Mouse (Mus musculus) midbrain, embryonic 14.5 days (tissue): ENCODE data around the gene Grb10. TPM values are rescaled to one million over a fixed set of nuclear protein-coding genes. Genes with fewer than 3 reads are reported as not detected.

Source experiments
- ATAC-seq: fragments of 200-750 bp; cut with Nextera tagmentation; 2 replicates; pipeline ENCODE4 v1.8.0; 2017; ENCODE audit warnings: moderate number of reproducible peaks, moderate library complexity; ENCODE audit not compliant: low FRiP score, low TSS enrichment
- DNase-seq: peaks from one replicate; pipeline ENCODE4 v3.0.0-alpha.2; 2015
- H3K27ac ChIP-seq: fragments of 300-500 bp; sonication (generic); replicated peaks from 2 replicates; pipeline ENCODE4 v1.5.1; 2014; ENCODE audit warnings: mild to moderate bottlenecking, low read depth, low read length, moderate library complexity
- H3K27me3 ChIP-seq: fragments of 300-500 bp; sonication (generic); 2 replicates; pipeline ENCODE4 v1.6.1; 2014; ENCODE audit warnings: low read length, control low read depth, mixed read lengths; ENCODE audit not compliant: control insufficient read depth, insufficient read depth
- H3K36me3 ChIP-seq: fragments of 300-500 bp; sonication (generic); 2 replicates; pipeline ENCODE4 v1.6.1; 2014; ENCODE audit warnings: low read length, control low read depth; ENCODE audit not compliant: control insufficient read depth, insufficient read depth
- H3K4me1 ChIP-seq: fragments of 300-500 bp; sonication (generic); 2 replicates; pipeline ENCODE4 v1.6.1; 2014; ENCODE audit warnings: mild to moderate bottlenecking, antibody characterized with exemption, low read length, control low read depth; ENCODE audit not compliant: control insufficient read depth, insufficient read depth
- H3K4me2 ChIP-seq: fragments of 300-500 bp; sonication (generic); 2 replicates; pipeline ENCODE4 v1.6.1; 2014; ENCODE audit warnings: mild to moderate bottlenecking, low read length, moderate library complexity
- H3K4me3 ChIP-seq: fragments of 300-500 bp; sonication (generic); replicated peaks from 2 replicates; pipeline ENCODE4 v1.5.1; 2014; ENCODE audit warnings: low read depth, low read length
- H3K9ac ChIP-seq: fragments of 300-500 bp; sonication (generic); replicated peaks from 2 replicates; pipeline ENCODE4 v1.6.1; 2014; ENCODE audit warnings: mild to moderate bottlenecking, low read length, moderate library complexity
- H3K9me3 ChIP-seq: fragments of 300-500 bp; sonication (generic); 2 replicates; pipeline ENCODE4 v1.6.1; 2016; ENCODE audit warnings: low read length, control low read depth, mixed read lengths; ENCODE audit not compliant: control insufficient read depth
- WGBS: fragments of 180-500 bp; shearing (Covaris S2); extraction: QIAGEN DNeasy Blood & Tissue Kit; methylation state at CpG from one replicate; pipeline ENCODE4 v1.1.7; 2014; 5-methylcytosine and 5-hydroxymethylcytosine counted together
- polyA plus RNA-seq: library from polyadenylated mRNA; unstranded; fragments of >200 nt; fragmentation: Nextera tagmentation; extraction: Ambion mirVana; gene quantifications from 2 replicates; pipeline ENCODE4 v1.2.1, GENCODE M21; 2014

Gene Grb10
- polyA plus RNA-seq, 1 experiment from 2014 or later = 45.1 TPM

DNA sequence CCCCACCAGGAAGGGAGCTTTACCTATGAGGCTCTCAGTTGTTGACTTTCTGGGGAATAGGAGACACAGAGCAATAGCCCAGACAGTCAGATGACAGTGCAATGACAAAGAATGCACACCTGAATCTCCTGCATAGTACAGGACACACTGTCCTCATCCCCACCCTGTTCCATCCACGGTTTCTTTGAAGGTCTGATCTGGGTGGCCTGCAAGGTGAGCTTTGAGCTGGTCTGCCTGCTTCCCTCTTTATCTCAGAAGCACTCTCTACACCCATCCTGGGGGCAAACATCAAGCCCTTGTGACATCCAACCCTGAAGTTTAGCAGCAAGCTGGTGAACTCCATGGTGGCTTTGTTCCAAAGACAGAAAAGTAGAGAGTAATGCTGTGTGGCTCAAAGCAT lies 9.7 kb upstream of the Grb10 start:
- Histone ChIP-seq H3K27me3 (no peaks in the 10 kb centered on the region), H3K4me1 (no peaks in the 10 kb centered on the region), H3K4me2 (no peak overlapping the region), H3K36me3 (no peaks in the 10 kb centered on the region), H3K4me3 (no peak overlapping the region), H3K27ac (no peak overlapping the region), H3K9me3 (no peaks in the 10 kb centered on the region), H3K9ac (no peak overlapping the region)
- ATAC-seq (no peak), DNase-seq (no peak)
- WGBS = 82% methylated on average over 1 of the region's 1 CpGs

DNA sequence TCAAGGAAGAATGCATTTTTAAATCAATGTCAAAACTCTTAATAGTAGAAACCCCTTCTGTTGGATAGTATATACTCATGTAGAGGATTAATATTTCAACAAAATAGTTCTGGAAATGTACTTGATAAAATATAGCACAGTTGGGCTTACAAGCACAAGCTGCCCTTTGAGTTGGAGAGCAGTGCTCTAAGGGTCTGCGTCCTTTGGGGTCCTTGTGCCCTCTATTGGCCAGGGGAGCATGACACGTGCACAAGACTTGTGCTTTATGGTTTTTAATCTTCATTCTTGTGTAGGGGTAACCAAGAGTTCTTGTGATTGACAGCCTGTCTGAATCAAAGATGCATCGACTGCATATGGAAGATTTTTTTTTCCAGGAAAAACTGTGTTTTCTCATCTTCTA lies 5.8 kb upstream of the Grb10 start:
- Histone ChIP-seq H3K27ac (no peak overlapping the region), H3K27me3 (peaks cover 32% of the 10 kb centered on the region), H3K36me3 (no peaks in the 10 kb centered on the region), H3K9ac (no peak overlapping the region), H3K4me3 (no peak overlapping the region), H3K4me1 (no peaks in the 10 kb centered on the region), H3K9me3 (no peaks in the 10 kb centered on the region), H3K4me2 (no peak overlapping the region)
- 42% methylated on average over 3 of the region's 3 CpGs for WGBS
- ATAC-seq (no peak), DNase-seq (no peak)

DNA sequence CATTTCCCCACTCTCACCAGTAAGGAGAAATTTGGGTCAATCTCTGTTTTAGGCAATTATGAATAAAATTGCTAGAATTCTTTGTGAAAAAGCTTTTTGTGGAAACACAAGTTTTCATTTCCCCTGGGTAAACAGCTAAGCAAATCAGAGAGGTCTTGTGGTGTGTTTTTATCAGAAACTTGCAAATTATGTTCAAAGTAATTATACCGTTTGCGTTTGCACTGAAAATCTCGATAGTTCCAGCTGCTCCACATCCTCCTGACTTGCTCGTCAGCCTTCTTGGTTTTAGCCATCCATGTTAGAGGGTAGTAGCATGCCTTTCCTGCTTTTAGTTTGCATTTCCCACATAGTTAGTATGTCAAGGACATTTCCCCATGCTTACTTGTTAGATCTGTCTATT lies 3.3 kb upstream of the Grb10 start:
- ATAC-seq (no peak), DNase-seq (no peak)
- Histone ChIP-seq H3K4me2 (no peak overlapping the region), H3K27me3 (peaks cover 51% of the 10 kb centered on the region), H3K9me3 (no peaks in the 10 kb centered on the region), H3K36me3 (no peaks in the 10 kb centered on the region), H3K27ac (no peak overlapping the region), H3K4me3 (no peak overlapping the region), H3K4me1 (no peaks in the 10 kb centered on the region), H3K9ac (no peak overlapping the region)
- WGBS = 82% methylated on average over 4 of the region's 4 CpGs

DNA sequence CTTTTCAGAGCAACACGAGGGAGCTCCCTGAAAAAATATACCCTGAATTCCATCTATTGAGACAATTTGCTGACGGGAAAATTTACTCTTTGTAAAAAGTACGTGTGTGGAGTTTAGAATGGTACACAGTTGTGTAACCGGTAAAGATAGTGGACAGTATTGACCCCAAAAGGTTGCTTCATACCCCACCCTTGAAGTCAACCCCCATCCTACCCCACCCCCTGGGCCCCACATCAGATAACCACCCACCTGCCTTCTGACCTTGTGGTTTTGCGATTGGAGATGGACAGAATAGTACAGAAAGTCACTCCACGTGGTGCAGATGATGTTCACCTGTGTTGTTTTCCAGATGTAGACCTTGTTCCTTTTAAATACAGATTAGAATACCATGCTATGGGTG lies 2.9 kb upstream of the Grb10 start:
- Histone ChIP-seq H3K36me3 (no peaks in the 10 kb centered on the region), H3K4me1 (no peaks in the 10 kb centered on the region), H3K4me3 (no peak overlapping the region), H3K9me3 (no peaks in the 10 kb centered on the region), H3K4me2 (no peak overlapping the region), H3K27ac (no peak overlapping the region), H3K27me3 (peaks cover 54% of the 10 kb centered on the region), H3K9ac (no peak overlapping the region)
- 84% methylated on average over 6 of the region's 6 CpGs for WGBS
- no peak for DNase-seq
- ATAC-seq = no peak

DNA sequence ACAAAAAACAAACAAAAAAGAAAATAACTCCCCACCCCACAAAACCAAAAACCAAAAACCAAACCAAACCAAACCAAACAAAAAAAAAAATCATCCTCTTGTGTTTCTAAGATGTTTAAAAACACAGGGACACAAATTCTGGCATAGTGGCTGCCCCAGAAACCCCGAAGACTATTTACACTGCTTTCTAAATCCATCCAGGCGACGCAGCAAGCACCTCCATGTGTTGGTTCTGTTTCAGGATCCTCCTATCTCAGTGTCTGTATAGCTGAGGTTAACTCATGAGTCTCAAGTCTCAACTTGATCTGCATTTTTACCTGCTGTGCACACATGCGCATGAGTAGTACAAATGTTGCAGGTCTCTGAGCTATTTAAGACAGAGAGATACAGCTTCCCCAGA lies 1.9 kb upstream of the Grb10 start:
- DNase-seq = no peak
- 89% methylated on average over 4 of the region's 4 CpGs for WGBS
- Histone ChIP-seq H3K4me2 (no peak overlapping the region), H3K36me3 (no peaks in the 10 kb centered on the region), H3K9ac (no peak overlapping the region), H3K4me3 (no peak overlapping the region), H3K27me3 (peaks cover 64% of the 10 kb centered on the region), H3K4me1 (no peaks in the 10 kb centered on the region), H3K9me3 (no peaks in the 10 kb centered on the region), H3K27ac (no peak overlapping the region)
- ATAC-seq = no peak

DNA sequence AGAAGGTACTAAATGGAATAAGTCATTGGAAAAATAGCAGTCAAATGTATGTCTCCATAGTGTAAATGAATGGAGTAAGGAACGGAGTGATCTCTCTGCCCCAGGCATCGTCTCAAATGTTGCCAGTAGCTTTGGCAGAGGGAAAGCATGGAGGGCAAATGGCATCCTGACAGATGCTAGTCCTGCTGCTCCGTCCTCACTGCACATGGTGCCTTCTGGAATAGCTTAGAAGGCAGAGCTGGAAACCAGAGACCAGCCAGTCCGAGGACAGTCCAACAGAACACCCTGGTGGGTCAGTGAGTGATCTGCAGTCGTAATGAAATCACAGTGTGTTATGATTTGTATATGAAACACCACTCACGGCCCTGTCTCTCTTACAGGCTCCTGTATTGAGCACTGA lies 1.3 kb upstream of the Grb10 start:
- H3K4me1 ChIP-seq = no peaks in the 10 kb centered on the region
- no peak overlapping the region for H3K4me2 ChIP-seq
- 62% methylated on average over 6 of the region's 6 CpGs for whole genome bisulfite sequencing
- H3K36me3 ChIP-seq = no peaks in the 10 kb centered on the region
- no peak overlapping the region for H3K4me3 ChIP-seq
- H3K9ac ChIP-seq = no peak overlapping the region
- peaks cover 71% of the 10 kb centered on the region for H3K27me3 ChIP-seq
- ATAC-seq (no peak), DNase-seq (peak; percentile 12)
- no peaks in the 10 kb centered on the region for H3K9me3 ChIP-seq
- no peak overlapping the region for H3K27ac ChIP-seq

DNA sequence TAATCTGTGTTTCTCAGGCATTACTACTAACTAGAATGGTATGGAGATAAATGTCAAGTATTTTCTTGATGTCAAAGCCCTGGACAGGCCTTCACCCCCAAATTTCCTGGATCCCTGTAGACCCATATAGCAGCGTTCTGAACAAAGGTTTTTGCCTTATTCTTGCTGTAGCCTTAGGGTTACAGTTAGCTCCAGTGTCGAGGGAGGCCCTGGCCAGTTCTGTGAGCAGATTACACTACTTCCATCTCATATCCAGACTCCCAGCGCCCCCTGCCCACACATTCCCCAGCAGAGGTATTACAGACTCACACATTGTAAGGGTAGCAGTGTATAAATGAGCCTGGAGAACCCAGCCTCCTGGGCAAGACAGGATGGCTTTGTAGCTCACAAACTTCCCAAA lies 615 bp upstream of the Grb10 start:
- Histone ChIP-seq H3K4me3 (no peak overlapping the region), H3K9me3 (no peaks in the 10 kb centered on the region), H3K36me3 (no peaks in the 10 kb centered on the region), H3K27ac (no peak overlapping the region), H3K27me3 (peaks cover 77% of the 10 kb centered on the region), H3K4me1 (no peaks in the 10 kb centered on the region), H3K4me2 (no peak overlapping the region), H3K9ac (no peak overlapping the region)
- 16% methylated on average over 3 of the region's 3 CpGs for WGBS
- ATAC-seq (no peak), DNase-seq (peak; percentile 52)

DNA sequence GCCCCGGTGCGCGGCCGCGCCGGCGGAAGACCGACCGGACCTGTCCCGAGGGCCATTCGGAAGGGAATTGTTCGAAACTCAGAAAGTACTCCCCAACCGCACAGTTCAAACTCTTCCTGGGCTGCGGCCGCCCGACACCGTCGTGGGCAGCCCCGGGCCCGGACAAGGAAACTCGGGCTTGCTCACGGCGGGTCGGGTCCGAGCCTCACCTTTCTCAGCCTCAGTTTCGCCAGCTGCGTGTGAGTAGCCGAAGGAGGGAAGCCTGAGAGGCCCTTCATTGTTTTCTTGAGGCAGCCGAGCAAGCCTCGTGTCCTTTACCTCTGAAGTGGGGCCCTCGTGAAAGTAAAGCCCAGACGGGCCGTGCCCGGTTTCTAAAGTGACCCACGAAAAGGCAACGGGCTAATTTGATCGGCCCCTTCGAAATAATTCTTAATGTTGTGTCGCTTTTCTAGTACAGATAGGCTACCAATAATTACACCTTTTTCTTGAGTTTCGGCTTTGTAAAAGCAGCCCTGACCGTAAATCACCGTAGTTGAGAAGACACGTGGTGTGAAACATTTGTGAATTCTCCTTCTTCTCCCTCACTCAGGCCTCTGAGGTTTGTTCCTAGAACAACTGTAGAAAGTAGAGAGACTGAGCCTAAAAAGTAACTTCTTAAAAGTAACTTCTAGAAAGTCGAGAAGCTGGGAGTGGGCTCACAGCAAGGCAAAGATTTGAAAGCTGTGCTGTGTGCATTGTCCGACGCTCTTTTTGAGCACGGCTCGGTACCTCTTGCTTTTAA lies 604 bp downstream of the Grb10 start:
- no peak for DNase-seq
- ATAC-seq = no peak
- WGBS = 3% methylated on average over 48 of the region's 48 CpGs
- Histone ChIP-seq H3K27me3 (peaks cover 86% of the 10 kb centered on the region), H3K4me1 (no peaks in the 10 kb centered on the region), H3K27ac (0 out of 2 replicates have a peak overlapping the region, but pooled peaks have one; percentile 49), H3K4me3 (peak overlapping the region; percentile 47), H3K9me3 (no peaks in the 10 kb centered on the region), H3K9ac (peak overlapping the region; percentile 57), H3K36me3 (no peaks in the 10 kb centered on the region), H3K4me2 (peak overlapping the region; percentile 58)

DNA sequence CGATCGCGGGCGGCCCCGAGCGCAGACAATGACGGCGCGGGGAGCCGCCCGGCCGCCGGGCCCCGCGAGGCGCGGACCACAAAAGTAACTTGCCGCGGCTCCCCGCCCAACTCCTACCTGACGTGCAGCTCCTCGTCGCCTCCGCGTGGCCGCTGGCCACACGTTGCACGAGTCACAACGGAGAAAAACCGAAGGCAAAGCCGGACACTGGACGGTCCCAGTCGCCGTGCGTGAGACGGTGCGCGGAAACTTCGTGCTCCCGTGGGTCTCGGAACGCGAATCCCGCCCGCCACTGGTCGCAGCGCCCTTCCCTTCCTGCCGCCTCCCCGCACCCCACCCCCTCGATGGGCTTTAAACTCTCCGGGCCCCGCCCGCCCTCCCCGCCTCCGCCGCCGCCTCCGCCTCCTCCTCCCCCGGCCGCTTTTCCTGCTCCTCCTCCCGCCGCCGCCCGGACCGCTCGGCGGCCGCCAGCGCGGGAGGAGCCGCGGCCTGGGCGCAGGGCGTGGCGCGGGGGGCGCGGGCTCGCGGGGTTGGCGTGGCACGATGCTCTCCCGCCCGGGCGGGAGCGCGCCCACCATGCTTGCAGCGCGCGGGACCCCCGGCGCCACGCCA lies 1.3 kb downstream of the Grb10 start:
- peak; percentile 69 for ATAC-seq
- WGBS = under 1% methylated on average over 70 of the region's 93 CpGs
- peaks cover 89% of the 10 kb centered on the region for H3K27me3 ChIP-seq
- no peaks in the 10 kb centered on the region for H3K4me1 ChIP-seq
- peak overlapping the region; percentile 57 for H3K9ac ChIP-seq
- H3K9me3 ChIP-seq = no peaks in the 10 kb centered on the region
- DNase-seq = peak; percentile 67
- no peaks in the 10 kb centered on the region for H3K36me3 ChIP-seq
- peak overlapping the region; percentile 47 for H3K4me3 ChIP-seq
- peak overlapping the region; percentile 75 for H3K27ac ChIP-seq
- peak overlapping the region; percentile 58 for H3K4me2 ChIP-seq
